Mouse (Mus musculus) left cerebral cortex, adult 8-10 months (tissue): ENCODE measurements around the gene Igsf9. TPM values are rescaled to one million over a fixed set of nuclear protein-coding genes. Genes with fewer than 3 reads are reported as not detected.

ENCODE experiments used
- total RNA-seq, 4 experiments: library from RNA; stranded (reverse); gene quantifications; 2 replicates each; pipeline ENCODE4 v1.2.4; 2022

Igsf9 gene
- total RNA-seq, 4 experiments from 2014 or later: 5.2 to 9.1 (median 7.9) TPM

Other genes with a start within 250 kb of the Igsf9 start
- gene Atp1a4, start 223.4 kb upstream of the Igsf9 start, total RNA-seq: not detected
- 100 to 1,000 TPM; 256 to 294 (median 274) TPM for gene Igsf8, start 220.1 kb upstream of the Igsf9 start, total RNA-seq
- gene Atp1a2, start 183.7 kb upstream of the Igsf9 start, total RNA-seq: 100 to 1,000 TPM; 623 to 677 (median 661) TPM
- gene Kcnj9, start 152.5 kb upstream of the Igsf9 start, total RNA-seq: 100 to 1,000 TPM; 109 to 120 (median 112) TPM
- 100 to 1,000 TPM in 3 of 4 experiments, 10 to 100 TPM in 1; 98.2 to 130 (median 113) TPM for gene Kcnj10, start 140.6 kb upstream of the Igsf9 start, total RNA-seq
- gene Pigm, start 105.2 kb upstream of the Igsf9 start, total RNA-seq: 1 to 10 TPM; 8.0 to 8.7 (median 8.1) TPM
- 1 to 10 TPM in 3 of 4 experiments, under 1 TPM in 1; 0.27 to 5.6 (median 3.3) TPM for gene Slamf9, start 6.4 kb upstream of the Igsf9 start, total RNA-seq
- 10 to 100 TPM in 3 of 4 experiments, 1 to 10 TPM in 1; 9.6 to 15.4 (median 12.5) TPM for gene Tagln2, start 18.3 kb downstream of the Igsf9 start, total RNA-seq
- 1 to 10 TPM; 3.7 to 4.7 (median 4.1) TPM for gene Cfap45, start 39.0 kb downstream of the Igsf9 start, total RNA-seq
- under 1 TPM; 0.32 to 0.67 (median 0.57) TPM for gene Vsig8, start 74.2 kb downstream of the Igsf9 start, total RNA-seq
- under 1 TPM in 2 of 4 experiments, not detected in 2; 0.23 to 0.32 TPM for gene Slamf8, start 108.8 kb downstream of the Igsf9 start, total RNA-seq
- gene Fcrl6, start 120.8 kb downstream of the Igsf9 start, total RNA-seq: not detected
- 1 to 10 TPM; 4.3 to 6.3 (median 5.5) TPM for gene Dusp23, start 151.2 kb downstream of the Igsf9 start, total RNA-seq
- not detected for gene Crp, start 216.3 kb downstream of the Igsf9 start, total RNA-seq